Mouse (Mus musculus) small intestine, adult 2 months (tissue): ENCODE measurements around the gene Ppm1h. TPM values are rescaled to one million over a fixed set of nuclear protein-coding genes. Genes with fewer than 3 reads are reported as not detected.
"Not testable (repeated sequence)": the region's sequence is repeated elsewhere in the genome, so short reads cannot be mapped to it uniquely, and the experiment has no call there.

Experiments used
- H3K27ac ChIP-seq: fragments of 200-500 bp; 2 replicates; pipeline ENCODE4 v1.5.1; 2012; ENCODE audit warnings: low read depth, low read length, control low read depth, inconsistent platforms; ENCODE audit not compliant: insufficient read depth
- H3K27me3 ChIP-seq: fragments of 200-500 bp; 2 replicates; pipeline ENCODE4 v1.6.1; 2012; ENCODE audit warnings: mild to moderate bottlenecking, moderate library complexity, low read length, inconsistent platforms; ENCODE audit not compliant: control insufficient read depth, insufficient read depth
- H3K36me3 ChIP-seq: fragments of 200-500 bp; 2 replicates; pipeline ENCODE4 v1.6.1; 2012; ENCODE audit warnings: mild to moderate bottlenecking, low read length, control low read depth, inconsistent platforms; ENCODE audit not compliant: control insufficient read depth, insufficient read depth
- H3K4me1 ChIP-seq: fragments of 200-500 bp; 2 replicates; pipeline ENCODE4 v1.6.1; 2012; ENCODE audit warnings: low read length, inconsistent platforms, mixed read lengths; ENCODE audit not compliant: control insufficient read depth, insufficient read depth, insufficient read length
- H3K4me3 ChIP-seq: fragments of 200-500 bp; 2 replicates; pipeline ENCODE4 v1.5.1; 2012; ENCODE audit warnings: low read depth, mild to moderate bottlenecking, control low read depth, inconsistent platforms, low read length, moderate library complexity
- CTCF ChIP-seq: fragments of 200-500 bp; IDR thresholded peaks from 2 replicates; pipeline ENCODE4 v1.5.1; 2012; ENCODE audit warnings: low read depth, mild to moderate bottlenecking, control low read depth, inconsistent platforms, low read length, moderate library complexity, mixed read lengths; ENCODE audit not compliant: insufficient replicate concordance, insufficient read length; ENCODE audit errors: extremely low read depth
- POLR2A ChIP-seq: fragments of 200-500 bp; IDR thresholded peaks from 2 replicates; pipeline ENCODE4 v1.6.1; 2012; ENCODE audit warnings: low read depth, mild to moderate bottlenecking, control low read depth, inconsistent platforms, low read length, moderate library complexity
- WGBS: fragments of 180-500 bp; shearing (Covaris S2); methylation state at CpG from one replicate; pipeline ENCODE4 v1.1.7; 2018; 5-methylcytosine and 5-hydroxymethylcytosine counted together
- polyA plus RNA-seq: library from polyadenylated mRNA; depleted of rRNA; stranded (reverse); fragments of >200 nt; gene quantifications from 2 replicates; pipeline ENCODE4 v1.2.3, GENCODE M21; 2012

The Ppm1h gene
- polyA plus RNA-seq, 1 experiment: 14.7 TPM

GRCm38 (mm10) chr10:122963463-122964240 lies 285.1 kb downstream of the Ppm1h start:
- H3K27me3 ChIP-seq: no peaks in the 10 kb centered on the region
- H3K27ac ChIP-seq: no peak overlapping the region
- no peak overlapping the region for H3K4me3 ChIP-seq
- H3K4me1 ChIP-seq: peaks cover 7% of the 10 kb centered on the region; the same call in 1 of the 2 replicates
- H3K36me3 ChIP-seq: no peaks in the 10 kb centered on the region
- 13% methylated on average over 21 of the region's 21 CpGs for WGBS
- TF ChIP-seq CTCF (no peak), POLR2A (no peak)

DNA sequence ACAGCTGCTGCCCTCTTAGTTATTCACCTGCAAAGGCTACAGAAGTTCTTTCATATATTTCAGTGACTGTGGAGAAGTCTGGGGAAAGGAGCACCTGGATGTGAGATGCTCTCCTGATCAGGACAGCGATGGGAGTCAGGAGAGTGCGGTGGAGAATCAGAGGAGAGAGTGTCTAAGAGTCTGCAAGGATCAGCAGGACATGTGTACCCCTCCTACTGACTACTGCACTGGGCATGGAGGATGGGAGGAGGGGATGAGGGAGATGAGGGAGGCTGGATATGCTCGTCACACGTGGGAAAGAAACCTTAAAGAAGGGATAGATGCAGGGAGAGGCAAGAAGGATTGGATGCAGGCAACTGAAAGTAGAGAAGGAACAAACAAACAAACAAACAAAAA lies 285.7 kb downstream of the Ppm1h start:
- H3K4me1 ChIP-seq: peaks cover 7% of the 10 kb centered on the region; the same call in 1 of the 2 replicates
- H3K27ac ChIP-seq: no peak overlapping the region
- TF ChIP-seq POLR2A (no peak), CTCF (no peak)
- H3K36me3 ChIP-seq: no peaks in the 10 kb centered on the region
- WGBS: 60% methylated on average over 4 of the region's 4 CpGs
- no peak overlapping the region for H3K4me3 ChIP-seq
- H3K27me3 ChIP-seq: no peaks in the 10 kb centered on the region

- H3K4me1 ChIP-seq, H3K36me3 ChIP-seq, H3K4me3 ChIP-seq, H3K27ac ChIP-seq, H3K27me3 ChIP-seq: not testable (repeated sequence)
- WGBS: 95% methylated on average over 5 of the region's 5 CpGs
Measured at GRCm38 (mm10) chr10:122965650-122966049, 287.1 kb downstream of the Ppm1h start.

GRCm38 (mm10) chr10:122966421-122966820 lies 287.9 kb downstream of the Ppm1h start:
- no peak for TF ChIP-seq POLR2A
- TF ChIP-seq CTCF: no peak
- 61% methylated on average over 7 of the region's 7 CpGs for WGBS
- no peaks in the 10 kb centered on the region for H3K27me3 ChIP-seq
- H3K4me3 ChIP-seq: no peak overlapping the region
- H3K27ac ChIP-seq: no peak overlapping the region
- H3K4me1 ChIP-seq: peaks cover 2% of the 10 kb centered on the region; the same call in 1 of the 2 replicates
- H3K36me3 ChIP-seq: no peaks in the 10 kb centered on the region

- no peaks in the 10 kb centered on the region for H3K36me3 ChIP-seq
- H3K27ac ChIP-seq: no peak overlapping the region
- H3K4me1 ChIP-seq: no peaks in the 10 kb centered on the region
- TF ChIP-seq POLR2A (no peak), CTCF (no peak)
- no peak overlapping the region for H3K4me3 ChIP-seq
- WGBS: 83% methylated on average over 7 of the region's 7 CpGs
- no peaks in the 10 kb centered on the region for H3K27me3 ChIP-seq
Measured at GRCm38 (mm10) chr10:122970188-122970587, 291.6 kb downstream of the Ppm1h start.

GRCm38 (mm10) chr10:122973241-122973640 lies 294.7 kb downstream of the Ppm1h start:
- TF ChIP-seq POLR2A: no peak
- TF ChIP-seq CTCF: no peak
- H3K27me3 ChIP-seq: no peaks in the 10 kb centered on the region
- H3K4me3 ChIP-seq: no peak overlapping the region
- H3K27ac ChIP-seq: no peak overlapping the region
- H3K36me3 ChIP-seq: no peaks in the 10 kb centered on the region
- H3K4me1 ChIP-seq: no peaks in the 10 kb centered on the region

- Histone ChIP-seq H3K27me3 (no peaks in the 10 kb centered on the region), H3K4me1 (no peaks in the 10 kb centered on the region), H3K36me3 (no peaks in the 10 kb centered on the region), H3K4me3 (no peak overlapping the region), H3K27ac (no peak overlapping the region)
- no peak for TF ChIP-seq CTCF
- TF ChIP-seq POLR2A: no peak
- WGBS: 54% methylated on average over 9 of the region's 9 CpGs
Measured at GRCm38 (mm10) chr10:122976038-122976437, 297.5 kb downstream of the Ppm1h start.

DNA sequence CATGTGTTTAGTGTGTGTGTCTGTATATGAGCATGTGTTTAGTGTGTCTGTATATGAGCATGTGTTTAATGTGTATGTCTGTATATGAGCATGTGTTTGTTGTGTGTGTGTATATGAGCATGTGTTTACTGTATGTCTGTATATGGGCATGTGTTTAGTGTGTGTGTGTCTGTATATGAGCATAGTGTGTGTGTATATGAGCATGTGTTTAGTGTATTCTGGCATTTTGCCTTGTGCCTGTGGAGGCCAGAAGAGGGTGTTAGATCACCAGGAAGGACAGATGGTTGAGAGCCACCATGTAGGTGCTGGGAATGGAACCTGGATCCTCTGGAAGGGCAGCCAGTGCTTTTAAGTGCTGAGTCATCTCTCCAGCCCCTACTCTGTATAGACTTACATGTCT lies 300.8 kb downstream of the Ppm1h start:
- Histone ChIP-seq H3K27ac (no peak overlapping the region), H3K4me3 (no peak overlapping the region), H3K4me1 (peaks cover 2% of the 10 kb centered on the region; the same call in 1 of the 2 replicates), H3K27me3 (no peaks in the 10 kb centered on the region), H3K36me3 (no peaks in the 10 kb centered on the region)
- no peak for TF ChIP-seq CTCF
- TF ChIP-seq POLR2A: no peak
